Mouse (Mus musculus): ENCODE measurements around the gene Vmn2r71. TPM values are rescaled to one million over a fixed set of nuclear protein-coding genes. Genes with fewer than 3 reads are reported as not detected.

Vmn2r71 gene
- not detected in 2 replicates for polyA plus RNA-seq (2016; fragmentation: Nextera tagmentation; extraction: Ambion mirVana)

DNA sequence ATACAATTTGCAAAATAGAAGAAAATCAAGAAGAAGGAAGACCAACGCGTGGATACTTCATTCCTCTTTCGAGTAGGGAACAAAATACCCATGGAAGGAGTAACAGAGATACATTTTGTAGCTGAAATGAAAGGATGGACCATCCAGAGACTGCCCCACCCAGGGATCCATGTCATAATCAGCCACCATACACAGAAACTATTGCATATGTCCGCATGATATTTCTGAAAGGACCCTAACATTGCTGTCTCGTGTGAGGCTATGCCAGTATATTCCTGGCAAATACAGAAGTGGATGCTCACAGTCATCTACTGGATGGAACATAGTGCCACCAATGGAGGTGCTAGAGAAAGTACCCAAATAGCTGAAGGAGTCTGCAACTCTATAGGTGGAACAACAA is at the start of gene Vmn2r71:
Vmn2r71 (plus strand) TSS at position 301 of the 400 bp plus-strand sequence.
- no peaks in the 10 kb centered on the region for H3K4me1 ChIP-seq
- H3K27ac ChIP-seq (replicated peaks), result no peak within 1 kb of the TSS
- peaks cover 5% of the 10 kb centered on the region; the same call in 1 of the 2 replicates for H3K9me3 ChIP-seq (replicated peaks)
- H3K27me3 ChIP-seq (ENCODE audit: low read depth, poor library complexity, severe bottlenecking), result no peaks in the 10 kb centered on the region
- WGBS, result 76% methylated on average over 5 of the region's 5 CpGs
- DNase-seq (ENCODE audit: low spot score), result no peak
- H3K4me3 ChIP-seq, result no peak within 1 kb of the TSS
- no peaks in the 10 kb centered on the region for H3K36me3 ChIP-seq

DNA sequence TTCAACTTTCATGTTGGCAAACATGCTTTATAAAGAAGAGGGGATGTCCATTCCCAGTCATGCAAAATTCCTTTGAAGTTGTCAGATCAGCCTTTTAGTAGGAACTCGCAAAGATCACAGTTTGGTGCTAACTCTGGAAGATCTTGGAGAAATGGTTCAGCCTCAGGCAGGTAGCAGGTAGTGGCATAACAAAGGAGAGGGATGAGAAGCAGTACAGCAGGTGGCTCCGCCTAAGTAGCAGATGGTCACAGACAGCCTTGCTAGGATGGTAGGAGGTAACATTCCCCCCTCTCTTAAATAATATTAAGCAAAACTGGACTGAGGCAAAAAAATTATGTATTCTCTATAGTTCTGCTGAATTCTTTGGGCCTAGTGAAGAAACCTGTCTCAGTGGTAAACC is 20.8 kb upstream of the Vmn2r71 start:
- Histone ChIP-seq H3K27me3 (ENCODE audit: low read depth, poor library complexity, severe bottlenecking) (no peaks in the 10 kb centered on the region), H3K36me3 (no peaks in the 10 kb centered on the region), H3K27ac (replicated peaks) (no peak overlapping the region), H3K4me3 (no peak overlapping the region), H3K4me1 (no peaks in the 10 kb centered on the region), H3K9me3 (replicated peaks) (peaks cover 30% of the 10 kb centered on the region)
- DNase-seq (ENCODE audit: low spot score), result no peak
- WGBS, result 92% methylated on average over 2 of the region's 2 CpGs

DNA sequence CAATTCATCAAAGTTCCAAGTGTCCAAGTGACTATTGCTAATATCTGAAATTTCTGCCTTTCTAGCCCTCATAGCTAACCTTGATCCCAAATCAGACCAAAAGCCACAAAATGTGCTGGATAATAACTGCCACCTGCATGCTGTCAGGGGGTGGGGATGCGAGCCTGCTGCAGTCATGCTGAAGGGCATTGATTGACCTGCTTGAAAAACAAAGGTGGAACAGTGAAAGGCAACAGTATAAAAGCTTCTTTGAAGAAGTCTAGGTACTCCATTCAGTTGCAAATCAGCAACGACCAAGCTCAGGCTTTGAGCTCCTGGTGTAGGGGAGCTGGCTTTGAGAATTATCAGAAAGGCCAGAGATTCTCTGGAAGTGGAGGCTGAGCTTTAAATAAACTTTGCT is 19.8 kb upstream of the Vmn2r71 start:
- DNase-seq (ENCODE audit: low spot score), result no peak
- Histone ChIP-seq H3K4me3 (no peak overlapping the region), H3K4me1 (no peaks in the 10 kb centered on the region), H3K9me3 (replicated peaks) (peaks cover 27% of the 10 kb centered on the region), H3K27ac (replicated peaks) (no peak overlapping the region), H3K36me3 (no peaks in the 10 kb centered on the region), H3K27me3 (ENCODE audit: low read depth, poor library complexity, severe bottlenecking) (no peaks in the 10 kb centered on the region)
- WGBS, result 65% methylated on average over 2 of the region's 2 CpGs

DNA sequence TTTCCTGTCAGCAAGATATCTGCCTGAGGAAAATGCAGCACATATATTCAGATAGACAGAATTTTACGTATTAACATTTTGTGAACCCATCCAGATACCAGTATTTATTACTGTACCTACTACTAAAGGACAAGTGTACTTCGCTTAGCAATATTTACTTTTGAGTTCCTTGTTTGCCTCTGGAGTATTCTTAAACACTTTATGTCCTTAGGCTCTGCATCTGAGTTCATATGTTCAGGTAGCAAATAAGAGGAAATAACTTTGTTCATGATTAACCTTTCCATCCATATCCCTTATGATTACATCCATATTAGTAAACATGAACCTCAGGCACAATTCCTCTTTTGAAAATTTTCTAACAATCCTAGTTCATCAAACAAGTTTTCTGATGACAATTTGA is 6.2 kb downstream of the Vmn2r71 start, which contains the start of gene Vmn2r70:
Vmn2r70 (minus strand) TSS at position 101 of the 400 bp plus-strand sequence.
- DNase-seq (ENCODE audit: low spot score), result no peak
- H3K27ac ChIP-seq (replicated peaks), result no peak within 1 kb of the TSS
- WGBS, result 82% methylated on average over 2 of the region's 2 CpGs

More for the DNA sequence above, 6.2 kb downstream of the Vmn2r71 start, which contains the start of gene Vmn2r70:
- Histone ChIP-seq H3K9me3 (replicated peaks) (no peaks in the 10 kb centered on the region; the same call in 1 of the 2 replicates), H3K27me3 (ENCODE audit: low read depth, poor library complexity, severe bottlenecking) (no peaks in the 10 kb centered on the region), H3K36me3 (no peaks in the 10 kb centered on the region), H3K4me1 (no peaks in the 10 kb centered on the region), H3K4me3 (no peak within 1 kb of the TSS)

Other genes starting within 250 kb of the Vmn2r71 start
- gene Vmn2r69, start 147.2 kb upstream of the Vmn2r71 start, polyA plus RNA-seq (2016; fragmentation: Nextera tagmentation; extraction: Ambion mirVana), result not detected in 2 replicates
- gene Vmn2r70, start 6.1 kb downstream of the Vmn2r71 start, polyA plus RNA-seq (2016; fragmentation: Nextera tagmentation; extraction: Ambion mirVana), result not detected in 2 replicates
- gene Vmn2r72, start 192.0 kb downstream of the Vmn2r71 start, polyA plus RNA-seq (2016; fragmentation: Nextera tagmentation; extraction: Ambion mirVana), result not detected in 2 replicates

All from midbrain, embryonic 10.5 days (tissue).